Mouse (Mus musculus) CD4-positive, CD25-positive, alpha-beta regulatory T cell, adult 4 months (primary cell): ENCODE measurements around the gene Eri3. TPM values are rescaled to one million over a fixed set of nuclear protein-coding genes. Genes with fewer than 3 reads are reported as not detected.

Source experiments
- ATAC-seq: one replicate; pipeline ENCODE4 v1.8.0; 2017
- polyA plus RNA-seq, 2 experiments: library from polyadenylated mRNA; unstranded; fragments of 100-300 nt; shearing (Covaris generic); gene quantifications; one replicate each; pipeline ENCODE4 v1.2.1; 2017

Eri3 gene
- polyA plus RNA-seq, 2 experiments from 2014 or later, result 50.0 to 61.7 TPM

DNA sequence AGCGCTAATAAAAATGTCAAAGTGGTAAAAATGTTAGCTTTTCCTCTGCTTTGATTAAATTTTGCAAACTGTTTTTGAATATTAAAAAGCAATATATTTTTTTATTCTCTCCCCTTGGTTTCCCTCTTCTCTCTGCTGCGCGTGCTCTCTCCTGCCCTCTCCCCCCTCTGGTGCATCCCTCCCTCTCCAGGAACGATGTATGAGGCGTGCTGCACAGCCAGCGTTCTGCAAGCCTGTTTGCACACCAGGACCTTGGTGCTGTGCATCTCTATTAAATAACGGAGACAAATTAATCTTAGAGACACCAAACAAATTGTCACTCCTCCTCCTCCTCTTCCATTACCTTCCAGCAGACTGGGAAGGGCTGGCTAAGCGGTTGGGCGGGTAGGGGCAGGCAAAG lies 31.5 kb downstream of the Eri3 start:
- ATAC-seq, result no peak

DNA sequence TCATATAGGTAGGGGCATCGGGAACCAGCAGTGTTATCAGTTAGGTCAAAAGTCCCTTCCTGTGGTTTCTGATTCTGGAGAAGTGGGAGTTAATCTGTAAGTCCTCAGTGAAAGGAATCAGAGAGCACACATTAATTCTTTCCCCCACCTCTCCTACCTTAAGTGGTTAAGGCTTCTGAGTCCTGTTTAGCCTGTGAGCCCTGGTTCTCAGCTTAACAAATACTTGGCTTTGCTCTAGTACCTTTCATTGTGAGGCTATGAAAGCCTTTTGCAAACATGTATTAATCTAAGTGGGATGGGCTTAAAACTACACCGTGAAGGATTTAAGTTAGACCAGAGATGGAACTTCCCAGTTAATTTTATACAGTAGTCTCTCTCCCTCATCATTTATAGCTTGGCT lies 35.8 kb downstream of the Eri3 start:
- no peak for ATAC-seq

DNA sequence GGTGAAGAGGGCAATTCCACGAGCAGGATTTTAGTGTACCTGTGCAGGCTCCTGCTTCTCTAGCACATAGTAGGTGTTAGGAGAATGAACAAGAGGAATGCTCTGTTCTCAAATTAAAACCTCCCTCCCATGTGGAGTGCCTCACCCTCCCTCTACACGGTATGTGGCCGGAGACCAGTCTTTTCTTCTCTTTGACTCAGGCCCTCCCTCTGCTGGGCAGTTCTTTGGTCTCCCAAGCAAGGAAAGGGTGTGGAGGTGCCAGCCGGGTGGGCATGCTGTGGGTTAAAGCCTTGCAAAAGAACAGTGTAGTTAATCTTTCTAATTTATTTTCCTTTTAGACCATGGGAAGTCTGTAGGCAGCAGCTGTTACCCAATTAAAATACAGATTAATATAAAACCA lies 37.3 kb downstream of the Eri3 start:
- no peak for ATAC-seq

DNA sequence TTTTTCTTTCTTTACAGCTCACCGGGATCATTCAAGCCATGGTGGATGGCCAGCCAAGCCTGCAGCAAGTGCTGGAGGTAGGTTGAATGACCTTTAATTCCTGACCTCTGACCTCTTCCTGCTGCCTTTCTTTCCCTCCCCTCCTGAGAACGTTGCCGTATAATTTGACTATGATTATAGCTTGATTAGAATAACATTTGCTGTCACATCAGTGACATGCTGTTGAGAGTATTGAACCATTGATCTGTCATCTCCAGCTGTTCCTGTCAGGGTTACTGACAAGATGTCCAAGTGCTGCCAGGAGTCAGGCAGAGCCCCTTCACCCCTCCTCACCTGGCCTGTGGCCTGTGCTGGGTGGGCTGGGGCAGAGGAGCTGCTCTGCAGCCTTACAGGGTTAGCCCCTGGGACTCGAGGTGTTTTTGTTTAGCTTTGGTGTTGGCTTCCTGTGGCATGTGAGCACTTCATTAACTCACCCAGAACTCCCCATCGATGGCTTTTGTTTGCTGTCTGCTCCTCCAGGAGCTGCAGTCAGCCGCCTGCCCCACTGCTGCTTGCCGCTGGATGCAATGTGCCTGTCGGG lies 39.0 kb downstream of the Eri3 start:
- no peak for ATAC-seq

DNA sequence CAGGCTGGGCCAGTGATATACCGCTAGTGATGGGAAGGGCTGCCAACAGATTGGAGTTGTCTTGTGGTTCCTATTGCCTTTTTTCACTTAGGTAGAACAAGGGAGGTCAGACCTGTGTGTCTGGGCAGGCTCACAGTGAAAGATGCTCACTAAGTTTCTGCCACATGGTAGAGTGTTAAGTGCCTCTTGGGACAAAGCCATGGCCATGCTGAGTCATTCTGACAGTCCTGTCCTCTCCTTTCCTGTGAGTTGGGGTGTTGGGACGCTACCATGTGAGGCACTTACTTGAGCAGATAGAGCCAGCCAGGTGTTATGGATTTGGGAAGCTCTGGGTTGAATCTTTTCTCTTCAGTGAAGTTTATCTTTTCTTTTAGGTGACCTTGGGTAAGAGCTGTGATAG lies 40.6 kb downstream of the Eri3 start:
- no peak for ATAC-seq

DNA sequence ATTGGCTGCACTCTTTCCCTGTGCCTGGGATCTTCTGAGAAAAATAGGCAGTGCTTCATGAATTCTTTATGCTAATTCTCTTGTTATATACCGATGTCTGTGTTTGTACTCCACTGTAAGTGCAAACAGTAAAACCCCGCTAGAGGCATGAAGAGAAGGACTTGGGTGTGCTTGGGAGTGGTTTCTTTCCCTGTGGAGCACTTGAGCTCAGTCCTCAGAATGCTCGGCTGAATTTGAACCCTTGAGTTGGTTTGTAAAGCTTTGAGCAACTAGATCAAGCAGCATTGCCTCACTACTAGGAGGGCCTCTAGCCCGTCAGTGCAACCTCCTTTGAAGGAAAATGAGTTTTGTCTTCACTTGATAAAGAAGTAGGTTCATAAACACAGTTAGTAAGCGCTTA lies 42.0 kb downstream of the Eri3 start:
- ATAC-seq, result no peak

DNA sequence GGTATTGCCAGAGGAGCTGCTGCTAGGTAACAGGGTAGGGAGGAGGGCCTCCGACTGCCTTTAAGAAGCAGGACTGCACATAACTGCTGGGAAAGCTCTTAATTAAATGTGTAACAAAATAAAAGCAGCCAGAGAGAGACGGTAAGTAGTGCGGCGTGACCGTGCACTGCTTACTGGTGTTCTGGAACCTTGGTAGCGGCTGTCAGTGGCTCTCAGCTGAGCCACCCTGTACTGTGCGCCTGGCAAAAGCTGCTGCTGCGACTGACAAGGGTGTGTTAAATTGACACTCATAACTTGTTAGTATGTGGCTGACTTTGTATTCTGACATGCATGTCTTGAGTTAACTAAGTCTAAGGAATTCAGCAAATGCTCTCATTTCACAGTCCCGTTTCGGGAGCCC lies 45.1 kb downstream of the Eri3 start:
- no peak for ATAC-seq

DNA sequence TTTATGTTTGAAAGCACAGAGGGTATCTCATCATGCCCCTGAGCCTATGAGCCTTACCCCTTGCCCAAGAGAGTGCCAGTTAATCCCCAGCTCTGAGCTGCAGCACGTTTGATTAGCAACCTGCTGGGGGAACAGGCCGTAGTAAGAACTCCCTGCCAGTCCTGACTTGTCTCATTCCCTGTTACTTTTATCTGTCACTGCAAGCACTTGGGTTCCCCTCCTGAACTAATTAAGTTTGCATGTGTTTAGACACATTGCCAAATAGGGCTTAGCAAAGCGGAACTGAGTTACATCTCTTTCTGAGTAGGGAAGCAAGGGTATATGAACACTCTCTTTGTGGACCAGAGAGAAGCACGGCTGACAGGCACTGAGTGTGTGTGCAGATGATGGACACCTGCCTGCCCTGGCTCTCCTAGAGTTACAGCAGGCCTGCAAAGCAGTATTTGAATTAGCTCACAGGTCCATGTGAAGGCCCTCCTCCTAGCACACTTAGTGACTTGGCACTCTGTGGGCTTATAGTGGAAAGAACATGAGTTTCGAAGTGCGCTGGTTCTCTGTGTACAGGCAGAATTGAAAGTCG lies 49.9 kb downstream of the Eri3 start:
- ATAC-seq, result no peak

DNA sequence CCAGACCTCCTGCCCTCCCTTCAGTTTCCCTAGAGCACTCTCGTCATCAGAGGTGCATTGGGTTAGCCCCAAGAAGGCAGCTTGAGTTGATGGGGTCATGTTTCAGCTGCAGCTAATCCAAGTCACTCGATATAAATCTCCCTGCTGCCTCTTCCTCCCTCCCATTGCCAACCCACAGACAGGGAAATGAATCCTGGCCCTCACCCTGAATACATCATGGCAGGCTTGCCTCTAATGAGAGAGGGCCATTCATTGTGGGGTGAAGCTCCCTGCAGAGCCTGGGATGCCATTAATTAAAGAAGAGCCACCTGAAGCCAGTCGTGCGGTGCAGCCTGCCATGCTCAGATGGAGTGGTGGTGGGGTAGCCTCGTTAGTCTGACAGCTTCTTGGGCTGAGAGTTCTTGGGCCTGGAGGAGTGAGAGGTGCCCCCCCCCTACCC lies 51.2 kb downstream of the Eri3 start:
- ATAC-seq, result no peak

DNA sequence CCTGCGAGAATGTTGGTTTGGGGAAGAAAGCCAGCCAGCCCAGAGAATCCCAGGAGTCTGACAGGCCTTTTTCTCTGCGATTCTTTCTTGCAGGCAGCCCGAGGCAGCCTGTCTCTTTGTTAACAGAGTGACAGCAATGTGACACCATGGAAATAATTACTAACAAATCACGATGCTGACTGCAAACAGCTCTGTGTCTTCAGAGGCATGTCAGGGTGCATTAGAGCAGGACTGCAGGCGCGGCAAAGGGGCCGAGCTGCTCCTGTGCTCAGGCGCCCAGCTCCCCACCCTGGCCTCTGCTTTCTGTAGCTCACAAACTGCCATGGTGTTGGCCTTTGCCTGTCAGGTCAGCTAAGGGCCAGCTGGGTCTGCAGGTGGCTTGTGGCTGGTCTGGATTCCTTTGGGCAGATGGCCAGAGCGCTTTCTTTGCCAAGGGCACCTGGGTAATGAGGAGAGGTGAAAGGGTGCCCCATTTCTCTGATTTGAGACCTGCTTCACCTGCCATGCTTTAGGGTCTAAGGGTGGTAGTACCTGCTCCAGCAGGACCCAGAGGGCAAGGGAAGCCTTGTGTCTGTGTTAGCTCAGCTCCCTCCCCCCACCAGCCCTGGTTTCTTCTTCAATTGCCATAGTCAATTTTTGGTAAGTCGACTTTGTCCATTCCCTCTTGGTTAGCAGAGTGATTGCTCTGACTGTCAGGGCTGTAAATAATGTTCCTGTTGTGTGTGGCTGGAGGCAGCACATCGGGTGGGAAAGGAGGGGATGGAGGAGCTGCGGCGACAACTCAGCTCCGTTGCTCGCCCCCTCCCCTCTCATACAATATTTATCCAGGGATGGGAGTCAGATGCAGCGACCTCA lies 55.2 kb downstream of the Eri3 start:
- ATAC-seq, result no peak

DNA sequence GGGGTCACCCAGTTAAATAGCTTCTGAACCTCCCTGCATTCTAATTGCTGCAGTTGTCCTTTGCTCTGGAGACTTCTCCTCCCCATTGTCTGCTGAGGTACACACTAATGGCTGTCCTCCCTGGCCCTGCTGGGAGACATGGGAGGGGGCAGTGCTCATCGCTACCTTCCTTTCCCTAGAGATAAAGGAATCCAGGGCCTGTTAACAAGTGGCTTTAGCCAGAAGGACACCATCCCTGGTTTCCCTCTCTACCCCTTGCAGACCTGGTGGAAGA lies 55.7 kb downstream of the Eri3 start:
- ATAC-seq, result no peak

DNA sequence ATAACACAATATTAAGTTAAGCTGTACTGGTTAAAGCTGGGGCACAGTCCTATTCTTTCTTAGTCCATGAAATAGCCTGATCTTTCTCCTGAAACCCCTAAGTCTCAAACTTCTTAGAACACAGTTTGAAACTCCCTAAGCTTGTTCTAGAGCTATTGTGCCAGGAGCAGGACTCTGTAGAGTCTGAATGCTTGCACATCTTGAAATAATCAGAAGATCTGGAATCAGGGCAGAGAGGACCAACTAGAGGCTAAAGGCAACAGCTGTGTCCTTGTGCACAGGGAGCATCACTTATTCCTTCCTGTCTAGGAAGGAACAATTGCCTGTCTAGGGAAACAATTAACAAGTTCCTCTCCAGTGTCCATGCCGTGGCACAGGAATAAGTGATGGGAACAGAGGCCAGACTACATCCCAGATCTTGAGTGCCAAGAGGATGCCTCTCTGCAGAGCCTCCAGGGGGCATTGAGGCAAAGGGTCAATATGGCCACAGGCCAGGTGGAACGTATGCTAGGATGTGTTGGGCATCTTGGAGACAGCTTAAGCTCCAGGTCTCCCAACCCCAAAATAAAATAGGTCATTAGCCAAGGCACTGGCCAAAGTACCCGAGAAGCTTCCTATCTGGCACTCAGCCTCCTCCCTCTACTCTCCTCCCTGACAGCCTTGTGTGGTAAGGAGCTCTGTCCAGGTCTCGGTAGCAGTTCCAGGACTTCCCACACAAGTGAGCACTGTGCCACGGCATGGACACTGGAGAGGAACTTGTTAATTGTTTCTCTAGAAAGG lies 56.9 kb downstream of the Eri3 start:
- ATAC-seq, result no peak

DNA sequence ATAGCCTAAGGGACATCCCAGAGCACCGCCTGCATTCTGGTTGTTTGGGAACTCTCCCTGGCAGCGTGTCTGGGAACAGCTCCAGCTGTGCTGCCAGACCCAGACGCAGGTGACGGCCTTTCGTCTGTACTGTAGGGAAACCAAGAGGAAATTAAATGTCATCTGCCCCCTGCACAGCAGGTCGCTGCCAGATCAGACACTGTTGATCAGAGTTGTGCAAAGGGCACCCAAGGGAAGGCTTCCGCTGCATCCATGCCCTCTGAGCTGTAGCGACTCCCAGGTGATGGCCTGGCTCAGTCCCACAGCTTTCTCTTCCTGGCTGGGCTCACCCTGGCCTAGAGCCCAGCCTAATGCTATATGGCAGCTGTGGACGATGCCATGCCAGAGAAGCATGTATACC lies 58.1 kb downstream of the Eri3 start:
- ATAC-seq, result no peak

DNA sequence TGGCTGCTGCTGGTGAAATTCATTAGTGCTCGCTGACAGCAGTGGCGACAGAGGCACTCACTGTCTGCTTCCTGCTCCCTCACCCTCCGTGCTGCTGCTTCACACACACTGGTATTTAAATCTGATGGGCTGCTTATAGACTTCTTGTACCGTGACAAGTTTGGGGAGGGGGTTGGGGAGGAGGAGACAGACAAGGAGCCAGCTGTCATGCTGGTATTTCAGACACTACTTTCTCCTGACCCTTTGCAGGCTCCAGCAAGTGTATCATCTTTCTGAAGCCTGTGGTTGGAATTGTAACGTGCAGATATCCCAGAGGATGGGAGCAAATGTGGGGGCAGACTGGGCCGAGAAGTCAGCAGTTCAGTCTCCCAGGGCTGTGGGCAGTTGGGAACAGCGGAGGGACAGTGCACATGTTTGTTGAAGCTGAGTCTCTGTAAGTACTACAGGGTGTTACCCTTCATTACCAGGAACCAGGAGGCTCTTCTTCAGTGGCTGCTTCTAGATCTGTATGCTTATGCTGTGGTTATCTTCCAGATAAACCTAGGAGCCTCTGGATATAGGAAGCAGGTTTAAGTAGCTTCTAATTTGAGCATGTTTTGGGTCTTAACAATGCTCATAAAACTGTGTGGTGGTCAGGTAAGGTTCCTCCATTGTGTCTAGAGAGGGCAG lies 59.3 kb downstream of the Eri3 start:
- ATAC-seq, result no peak

DNA sequence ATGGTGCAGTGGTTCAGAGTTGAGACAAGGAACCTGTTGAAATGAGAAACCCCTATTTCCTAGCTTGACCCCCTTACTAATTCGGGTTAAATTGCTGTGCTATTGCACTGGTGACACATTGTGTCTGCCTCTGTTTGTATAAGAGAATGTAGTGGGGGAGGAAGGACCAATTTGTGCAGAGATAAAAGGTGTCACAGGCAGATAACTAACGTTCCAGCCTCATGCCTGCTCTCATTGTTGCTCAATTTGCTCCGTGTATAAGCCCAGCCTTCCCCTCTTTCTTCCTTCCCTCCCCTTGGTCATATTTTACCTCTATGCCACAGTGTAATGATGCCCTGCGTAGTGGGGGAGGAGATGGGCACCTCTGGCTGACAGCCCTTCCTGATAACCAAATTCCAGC lies 61.2 kb downstream of the Eri3 start:
- ATAC-seq, result no peak

DNA sequence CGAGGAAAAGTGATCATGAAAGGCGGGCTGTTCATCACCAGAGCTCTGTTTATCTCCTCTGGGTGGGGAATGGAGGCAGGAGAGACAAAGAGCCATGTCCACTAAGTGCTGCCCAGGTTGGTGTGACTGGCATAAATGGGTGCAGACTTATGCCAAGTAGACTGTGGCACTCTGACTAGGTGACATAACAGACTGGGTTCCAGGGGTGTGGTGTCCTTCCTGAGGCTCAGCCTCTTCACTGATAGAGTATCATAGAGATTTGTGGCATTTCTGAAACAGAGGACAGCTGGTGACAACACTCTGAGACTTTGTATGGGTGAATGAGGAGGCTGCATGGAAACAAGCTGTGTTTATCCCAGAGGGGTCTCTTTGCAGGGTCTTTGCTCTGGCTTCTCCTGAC lies 61.6 kb downstream of the Eri3 start:
- ATAC-seq, result no peak

DNA sequence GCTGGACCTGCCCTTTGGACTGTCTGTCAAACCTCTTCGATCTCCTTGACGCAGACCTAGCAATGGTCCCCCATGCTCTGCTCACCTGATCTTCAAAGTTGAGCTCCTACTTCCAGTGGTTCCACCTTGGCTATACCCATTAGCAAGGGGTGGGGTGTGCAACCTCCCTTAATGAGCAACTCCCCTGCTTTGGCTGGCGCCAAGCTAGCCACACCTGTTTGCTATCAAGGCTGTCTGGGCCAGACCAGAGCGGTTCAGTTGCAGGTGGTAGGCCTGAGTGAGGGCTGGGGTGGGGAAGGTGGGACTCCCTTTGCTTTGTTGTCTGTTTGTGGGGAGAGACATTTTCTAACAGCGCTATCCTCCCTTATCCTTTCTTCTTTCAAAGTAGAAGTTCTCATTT lies 62.5 kb downstream of the Eri3 start:
- no peak for ATAC-seq

DNA sequence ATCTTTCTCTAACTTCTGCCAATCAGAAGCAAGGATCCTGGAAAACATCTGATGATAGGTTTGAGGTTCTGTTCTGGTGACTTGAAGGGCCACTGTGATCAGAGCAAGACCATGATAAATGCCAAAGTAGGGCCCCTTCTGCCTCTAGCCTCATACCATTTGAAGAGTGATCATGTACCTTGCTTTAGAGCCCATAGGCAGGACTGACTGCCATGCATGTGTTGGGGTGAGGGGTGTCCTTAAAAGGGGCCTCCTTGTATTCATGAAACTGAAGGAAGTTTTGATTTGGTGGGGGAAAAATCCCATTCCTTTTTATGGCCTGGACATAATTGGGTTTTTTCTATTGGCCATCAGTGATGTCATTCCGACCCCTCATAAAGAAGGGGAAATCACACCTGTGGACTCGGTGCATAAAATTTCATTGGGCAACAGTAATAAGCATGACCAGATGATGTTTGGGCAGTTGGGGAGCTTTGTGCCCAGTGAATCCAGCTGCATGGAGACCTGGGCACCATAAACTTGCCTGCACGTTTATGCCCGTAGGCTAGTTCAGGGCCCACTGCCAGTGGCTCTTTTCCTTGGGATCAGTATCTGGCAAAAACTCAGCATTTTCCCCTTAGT lies 63.1 kb downstream of the Eri3 start:
- no peak for ATAC-seq

DNA sequence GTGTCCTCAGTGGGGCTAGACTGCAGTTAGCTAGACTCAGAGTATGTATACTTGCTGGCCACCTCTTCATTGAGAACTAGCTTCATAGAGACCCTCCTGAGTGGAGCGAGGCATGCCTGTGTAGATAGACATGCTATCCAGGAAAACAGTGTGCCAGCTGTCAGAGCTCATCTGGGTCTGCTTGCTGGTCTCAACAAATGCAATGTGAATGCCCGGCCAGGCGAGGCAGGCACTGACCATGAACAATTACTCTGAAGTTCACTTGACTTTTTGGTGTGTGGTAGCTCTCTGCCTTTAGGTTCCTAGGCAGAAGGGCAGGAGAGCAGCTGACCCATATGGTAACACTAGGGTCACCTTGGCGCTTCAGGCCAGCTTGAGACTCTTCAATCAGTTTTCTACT lies 66.4 kb downstream of the Eri3 start:
- no peak for ATAC-seq

DNA sequence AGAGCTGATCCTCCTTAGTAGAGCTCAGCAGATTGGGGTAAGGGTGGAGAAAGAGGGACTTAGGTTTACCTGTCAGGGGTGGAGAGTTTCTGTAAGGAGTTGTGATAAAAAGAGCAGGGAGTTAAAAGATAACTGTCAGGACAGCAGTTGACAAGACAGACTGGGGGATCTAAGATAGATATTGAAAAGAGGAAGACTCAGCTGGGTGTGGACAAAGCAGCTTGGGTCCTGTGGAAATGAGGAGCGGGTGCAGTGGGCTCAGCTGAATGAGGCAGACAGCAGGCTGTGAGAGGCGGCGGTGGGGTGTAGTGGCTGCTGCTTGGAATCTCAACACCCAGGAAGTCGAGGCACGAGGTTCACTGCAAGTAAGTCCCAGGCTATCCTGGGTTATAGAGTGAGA lies 72.1 kb downstream of the Eri3 start:
- no peak for ATAC-seq

DNA sequence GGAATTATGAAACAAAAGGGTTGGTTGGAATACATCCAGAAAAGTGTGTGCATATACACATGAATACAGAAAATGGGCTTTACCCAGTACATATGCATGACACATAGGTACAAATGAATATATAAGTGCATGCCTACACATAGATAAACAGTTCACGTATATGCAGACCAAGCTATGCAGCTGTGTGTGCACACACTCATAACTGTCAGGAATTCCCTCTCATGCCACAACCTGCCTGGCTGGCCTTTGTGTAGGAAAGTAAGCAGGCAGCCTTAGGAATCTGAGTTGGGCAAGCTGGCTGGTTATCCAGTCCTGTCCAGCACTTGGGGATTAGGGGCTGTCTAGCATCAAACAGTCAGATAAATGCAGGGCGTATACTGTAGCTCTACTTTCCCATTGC lies 72.9 kb downstream of the Eri3 start:
- ATAC-seq, result no peak

DNA sequence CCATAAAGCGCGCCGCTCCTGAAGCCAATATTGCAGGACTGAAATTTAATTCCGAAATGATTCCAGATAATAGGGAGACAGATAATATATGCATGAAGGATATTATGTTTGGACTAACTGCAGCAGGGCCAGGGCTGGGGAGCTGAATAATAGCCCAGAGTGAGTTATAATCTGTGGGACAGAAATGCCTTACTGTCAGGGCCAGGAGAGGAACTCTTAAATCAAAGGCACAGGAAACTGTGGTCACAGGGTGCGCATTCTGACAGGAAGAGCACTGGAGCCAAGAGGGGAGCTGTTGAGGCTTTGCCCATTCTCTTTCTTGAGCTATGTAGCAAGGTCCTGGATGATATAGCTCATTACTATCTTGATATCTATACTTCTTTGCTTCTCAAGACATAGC lies 74.5 kb downstream of the Eri3 start:
- ATAC-seq, result no peak

DNA sequence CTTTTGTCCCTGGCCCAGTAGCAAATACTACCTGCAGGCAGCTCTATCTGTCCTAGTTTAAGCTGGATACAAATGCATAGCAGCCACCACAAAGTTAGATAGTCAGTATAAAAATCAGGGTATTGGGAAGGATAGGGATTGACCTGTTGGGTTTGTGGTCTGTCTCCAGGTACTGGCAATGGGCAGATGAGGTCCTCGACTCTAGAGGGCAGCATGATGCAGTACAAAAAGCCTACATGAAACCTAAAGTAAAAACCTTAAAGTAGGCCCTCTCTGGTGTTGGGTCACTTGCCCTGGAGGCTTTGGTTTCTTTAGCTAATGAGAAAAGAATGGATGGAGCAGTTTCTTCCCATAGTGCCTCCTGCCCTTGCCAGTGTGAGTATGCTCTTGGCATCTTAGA lies 78.3 kb downstream of the Eri3 start:
- ATAC-seq, result no peak
